Mouse (Mus musculus) spleen, adult 2 months (tissue): Measurements from ENCODE around the gene Trpc1.

Experiments
- CTCF ChIP-seq: fragments of 200-500 bp; IDR thresholded peaks from 2 replicates; pipeline ENCODE4 v1.5.1; 2011; ENCODE audit warnings: mild to moderate bottlenecking, inconsistent platforms; ENCODE audit not compliant: insufficient read depth, insufficient read length, insufficient replicate concordance; ENCODE audit errors: extremely low read depth
- POLR2A ChIP-seq: fragments of 200-500 bp; IDR thresholded peaks from 2 replicates; pipeline ENCODE4 v1.6.1; 2011; ENCODE audit warnings: low read depth, low read length, inconsistent platforms

DNA sequence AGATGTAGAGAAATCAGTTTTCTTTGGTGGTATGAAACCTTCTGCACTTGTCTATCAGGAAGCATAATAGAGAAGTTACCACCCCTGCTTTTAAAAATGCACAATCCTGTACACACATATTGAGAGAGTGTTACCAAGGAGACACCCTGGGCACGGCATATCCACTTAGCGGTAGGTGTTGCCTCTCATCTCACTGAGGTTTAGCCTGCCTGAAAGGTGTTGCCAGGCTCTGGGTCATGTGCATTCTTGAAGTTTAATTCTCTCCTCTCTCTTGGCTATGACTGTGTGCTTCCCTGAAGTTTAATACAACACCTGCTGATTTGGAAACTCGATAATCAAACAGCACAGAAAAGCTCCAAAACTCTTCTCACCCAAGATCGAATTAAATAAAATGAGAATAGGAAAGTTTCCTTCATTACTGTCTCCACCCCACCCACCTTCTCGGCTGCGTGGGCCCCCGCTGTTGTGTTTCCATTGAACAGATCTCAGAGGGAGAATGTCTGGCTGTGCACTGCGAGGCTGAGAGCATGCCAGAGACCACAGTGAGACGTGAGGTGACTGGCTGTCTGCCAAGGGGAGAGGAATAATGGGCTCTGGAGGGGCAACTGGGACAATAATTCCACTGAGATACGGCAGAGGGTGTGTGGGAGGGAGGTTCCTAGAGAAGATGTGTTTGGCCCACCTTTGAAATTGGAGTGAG is 85.7 kb downstream of the Trpc1 start:
- no peak for TF ChIP-seq CTCF
- no peak for TF ChIP-seq POLR2A
